Mouse (Mus musculus) CH12.LX (cell line): ENCODE data around the gene Pitpna.

Experiments used
- CTCF ChIP-seq, 2 experiments: IDR thresholded peaks in 1 of 2; conservative IDR thresholded peaks in 1 of 2; 2 replicates each; pipeline ENCODE4 v1.5.1; 2011 to 2012; ENCODE audit warnings: low read depth in 2 of 2, low read length in 2 of 2, improper control_type of control experiment in 1 of 2, inconsistent platforms in 1 of 2, mild to moderate bottlenecking in 1 of 2, moderate library complexity in 1 of 2
- EP300 ChIP-seq: IDR thresholded peaks from 2 replicates; pipeline ENCODE4 v1.6.1; 2011; ENCODE audit warnings: low read length, improper control_type of control experiment
- MXI1 ChIP-seq: IDR thresholded peaks from 2 replicates; pipeline ENCODE4 v1.6.1; 2011; ENCODE audit warnings: mild to moderate bottlenecking, low read depth, low read length, improper control_type of control experiment
- MYC ChIP-seq: IDR thresholded peaks from 2 replicates; pipeline ENCODE4 v1.6.1; 2011; ENCODE audit warnings: low read depth, mild to moderate bottlenecking, improper control_type of control experiment, low read length
- NELFE ChIP-seq: IDR thresholded peaks from 2 replicates; pipeline ENCODE4 v1.6.1; 2011; ENCODE audit warnings: low read depth, low read length, improper control_type of control experiment
- POLR2A ChIP-seq: IDR thresholded peaks from 2 replicates; pipeline ENCODE4 v1.6.1; 2011; ENCODE audit warnings: low read depth, mild to moderate bottlenecking, improper control_type of control experiment, low read length
- RCOR1 ChIP-seq: conservative IDR thresholded peaks from 2 replicates; pipeline ENCODE4 v1.6.1; 2012; ENCODE audit warnings: low read depth, mild to moderate bottlenecking, inconsistent platforms, low read length, improper control_type of control experiment
- TCF12 ChIP-seq: IDR thresholded peaks from 2 replicates; pipeline ENCODE4 v1.6.1; 2014; ENCODE audit warnings: low read depth, mild to moderate bottlenecking, inconsistent platforms, low read length, improper control_type of control experiment
- USF1 ChIP-seq: IDR thresholded peaks from 2 replicates; pipeline ENCODE4 v1.6.1; 2014; ENCODE audit warnings: low read depth, mild to moderate bottlenecking, inconsistent platforms, low read length, improper control_type of control experiment
- ZC3H11A ChIP-seq: IDR thresholded peaks from 2 replicates; pipeline ENCODE4 v1.6.1; 2012; ENCODE audit warnings: low read depth, mild to moderate bottlenecking, inconsistent platforms, low read length, improper control_type of control experiment

DNA sequence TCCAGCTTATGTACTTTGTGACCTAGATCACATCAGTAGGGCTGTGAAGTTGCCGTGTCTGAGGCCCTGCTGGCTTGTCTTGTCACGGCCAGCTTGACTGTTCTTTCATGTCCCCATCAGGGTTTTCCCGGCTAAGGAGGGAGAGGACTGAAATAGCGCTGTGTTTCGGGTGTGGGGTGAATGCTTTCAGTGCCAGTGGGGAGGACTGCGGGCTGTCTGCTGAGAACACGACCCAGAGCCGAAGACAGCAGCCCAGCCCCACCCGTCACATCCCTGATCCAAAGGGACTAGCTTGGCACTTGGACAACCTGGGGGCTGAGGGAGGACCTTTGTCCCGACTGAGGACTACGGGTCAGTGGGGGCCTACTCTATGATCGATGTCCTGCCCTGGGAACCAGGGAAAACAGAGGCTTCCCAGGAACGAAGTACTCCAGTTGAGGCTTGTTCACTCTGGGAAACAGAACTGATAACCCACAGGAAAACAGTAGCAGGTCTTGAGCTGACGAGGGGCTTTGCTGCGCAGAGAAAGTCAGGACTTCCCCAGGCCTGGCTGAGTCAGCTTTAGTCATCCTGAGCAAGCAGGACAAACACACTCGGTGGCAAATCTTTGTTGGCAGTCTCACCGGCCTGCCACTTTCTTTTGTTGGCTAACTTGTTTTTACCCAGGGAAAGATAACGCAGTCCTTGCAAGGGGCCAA lies 23.9 kb upstream of the Pitpna start:
- TF ChIP-seq MYC (no peak), POLR2A (0 out of 2 replicates have a peak, but pooled peaks have one; percentile 33), CTCF (conservative IDR thresholded peaks at IDR 0.05 in 1 of 2, IDR thresholded peaks at IDR 0.05 in 1 of 2; ENCODE audit: low read depth in 2 of 2, low read length in 2 of 2) (no peak), RCOR1 (no peak), MXI1 (peak; percentile 57), NELFE (peak; percentile 28), TCF12 (peak; percentile 53; the same call in 1 of the 2 replicates), EP300 (peak; percentile 76; the same call in 1 of the 2 replicates), USF1 (no peak), ZC3H11A (no peak)
